Mouse (Mus musculus): ENCODE measurements at regions not wholly inside any gene's neighbourhood (a gene's known extent, or its start where the extent isn't known, plus 50 kb on each side); places are given as distances from the start of the nearest gene placed in this dataset.
A peak's percentile ranks its signal among the peaks of the same experiment; 100 is the strongest.

GRCm38 (mm10) chr1:126993061-126993640, 162.6 kb upstream of the Nckap5 start:
- TF ChIP-seq CTCF (conservative IDR thresholded peaks at IDR 0.05; ENCODE audit: low read length) (peak; percentile 92), POU5F1 (IDR thresholded peaks at IDR 0.05; ENCODE audit: borderline replicate concordance, low read length) (no peak)
- H3K4me3 ChIP-seq (replicated peaks; ENCODE audit: low read length): no peak overlapping the region
- peaks cover 15% of the 10 kb centered on the region for H3K9me3 ChIP-seq (ENCODE audit: low read length)
- no peaks in the 10 kb centered on the region for H3K36me3 ChIP-seq (ENCODE audit: insufficient read depth, low read length)
- no peaks in the 10 kb centered on the region for H3K4me1 ChIP-seq (replicated peaks; ENCODE audit: low read depth, low read length)
- no peaks in the 10 kb centered on the region for H3K27me3 ChIP-seq (ENCODE audit: insufficient read depth, low read length)

DNA sequence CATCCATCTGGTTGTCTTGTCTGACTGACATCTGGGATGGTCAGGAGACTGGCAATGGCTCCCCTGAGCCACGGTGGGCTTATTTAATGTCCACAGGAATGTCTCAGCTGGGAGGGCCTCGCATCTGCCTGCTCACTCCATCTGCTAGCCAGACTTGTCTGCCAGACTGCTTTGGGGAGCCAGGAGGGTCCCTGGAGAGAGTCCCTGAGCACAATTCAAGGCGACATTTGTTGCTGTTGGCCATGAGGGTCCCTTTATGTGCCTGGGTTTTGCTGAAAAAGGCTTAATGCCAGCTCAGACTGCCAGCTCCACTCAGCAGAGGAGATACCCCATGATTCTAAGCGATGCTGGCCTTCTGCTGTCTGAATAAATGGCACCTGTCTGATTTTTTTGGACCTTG, 161.8 kb upstream of the Nckap5 start:
- TF ChIP-seq POU5F1 (IDR thresholded peaks at IDR 0.05; ENCODE audit: borderline replicate concordance, low read length) (no peak), NANOG (IDR thresholded peaks at IDR 0.05; ENCODE audit: borderline replicate concordance, low read length) (no peak), CTCF (conservative IDR thresholded peaks at IDR 0.05; ENCODE audit: low read length) (no peak)
- H3K36me3 ChIP-seq (ENCODE audit: insufficient read depth, low read length): no peaks in the 10 kb centered on the region
- no peak overlapping the region for H3K4me3 ChIP-seq (replicated peaks; ENCODE audit: low read length)
- no peaks in the 10 kb centered on the region for H3K4me1 ChIP-seq (replicated peaks; ENCODE audit: low read depth, low read length)
- peaks cover 14% of the 10 kb centered on the region for H3K9me3 ChIP-seq (ENCODE audit: low read length)
- H3K27me3 ChIP-seq (ENCODE audit: insufficient read depth, low read length): no peaks in the 10 kb centered on the region

- TF ChIP-seq POU5F1 (IDR thresholded peaks at IDR 0.05; ENCODE audit: borderline replicate concordance, low read length): no peak
- TF ChIP-seq NANOG (IDR thresholded peaks at IDR 0.05; ENCODE audit: borderline replicate concordance, low read length): no peak
- no peak for TF ChIP-seq CTCF (conservative IDR thresholded peaks at IDR 0.05; ENCODE audit: low read length)
Observed at GRCm38 (mm10) chr1:126982805-126983204, 152.2 kb upstream of the Nckap5 start.

GRCm38 (mm10) chr1:126980311-126980710, 149.7 kb upstream of the Nckap5 start:
- H3K4me3 ChIP-seq (replicated peaks; ENCODE audit: low read length): no peak overlapping the region
- H3K4me1 ChIP-seq (replicated peaks; ENCODE audit: low read depth, low read length): no peaks in the 10 kb centered on the region

More at GRCm38 (mm10) chr1:126982805-126983204, 152.2 kb upstream of the Nckap5 start:
- H3K36me3 ChIP-seq (ENCODE audit: insufficient read depth, low read length): no peaks in the 10 kb centered on the region
- no peaks in the 10 kb centered on the region for H3K27me3 ChIP-seq (ENCODE audit: insufficient read depth, low read length)
- no peak overlapping the region for H3K4me3 ChIP-seq (replicated peaks; ENCODE audit: low read length)
- H3K9me3 ChIP-seq (ENCODE audit: low read length): peaks cover 42% of the 10 kb centered on the region
- H3K4me1 ChIP-seq (replicated peaks; ENCODE audit: low read depth, low read length): no peaks in the 10 kb centered on the region

DNA sequence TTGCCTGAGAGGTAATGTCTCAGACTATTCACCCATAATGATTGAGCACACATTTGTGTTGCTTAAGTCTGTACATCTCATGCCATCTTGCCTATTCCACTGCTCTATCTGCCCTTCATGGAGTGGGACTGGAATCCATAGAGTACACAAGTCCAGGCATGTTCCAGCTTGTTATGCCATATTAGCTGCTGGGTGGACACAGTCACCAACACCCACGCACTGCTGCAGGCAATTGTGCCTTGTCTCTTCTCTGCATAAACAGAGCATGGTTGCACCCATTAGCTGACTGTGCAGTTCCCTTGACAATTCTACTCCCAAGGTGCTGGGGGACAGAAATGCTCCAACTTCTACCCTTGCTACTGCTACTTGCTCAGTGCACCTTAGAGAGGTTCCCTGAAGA, 143.3 kb upstream of the Nckap5 start:
- Histone ChIP-seq H3K4me1 (replicated peaks; ENCODE audit: low read depth, low read length) (no peaks in the 10 kb centered on the region), H3K27me3 (ENCODE audit: insufficient read depth, low read length) (no peaks in the 10 kb centered on the region), H3K36me3 (ENCODE audit: insufficient read depth, low read length) (no peaks in the 10 kb centered on the region), H3K9me3 (ENCODE audit: low read length) (peaks cover 19% of the 10 kb centered on the region), H3K4me3 (replicated peaks; ENCODE audit: low read length) (no peak overlapping the region)
- TF ChIP-seq NANOG (IDR thresholded peaks at IDR 0.05; ENCODE audit: borderline replicate concordance, low read length) (no peak), POU5F1 (IDR thresholded peaks at IDR 0.05; ENCODE audit: borderline replicate concordance, low read length) (no peak), CTCF (conservative IDR thresholded peaks at IDR 0.05; ENCODE audit: low read length) (no peak)

More at GRCm38 (mm10) chr1:126980311-126980710, 149.7 kb upstream of the Nckap5 start:
- TF ChIP-seq POU5F1 (IDR thresholded peaks at IDR 0.05; ENCODE audit: borderline replicate concordance, low read length) (no peak), NANOG (IDR thresholded peaks at IDR 0.05; ENCODE audit: borderline replicate concordance, low read length) (no peak), CTCF (conservative IDR thresholded peaks at IDR 0.05; ENCODE audit: low read length) (no peak)
- H3K9me3 ChIP-seq (ENCODE audit: low read length): peaks cover 47% of the 10 kb centered on the region
- H3K36me3 ChIP-seq (ENCODE audit: insufficient read depth, low read length): no peaks in the 10 kb centered on the region
- H3K27me3 ChIP-seq (ENCODE audit: insufficient read depth, low read length): no peaks in the 10 kb centered on the region

DNA sequence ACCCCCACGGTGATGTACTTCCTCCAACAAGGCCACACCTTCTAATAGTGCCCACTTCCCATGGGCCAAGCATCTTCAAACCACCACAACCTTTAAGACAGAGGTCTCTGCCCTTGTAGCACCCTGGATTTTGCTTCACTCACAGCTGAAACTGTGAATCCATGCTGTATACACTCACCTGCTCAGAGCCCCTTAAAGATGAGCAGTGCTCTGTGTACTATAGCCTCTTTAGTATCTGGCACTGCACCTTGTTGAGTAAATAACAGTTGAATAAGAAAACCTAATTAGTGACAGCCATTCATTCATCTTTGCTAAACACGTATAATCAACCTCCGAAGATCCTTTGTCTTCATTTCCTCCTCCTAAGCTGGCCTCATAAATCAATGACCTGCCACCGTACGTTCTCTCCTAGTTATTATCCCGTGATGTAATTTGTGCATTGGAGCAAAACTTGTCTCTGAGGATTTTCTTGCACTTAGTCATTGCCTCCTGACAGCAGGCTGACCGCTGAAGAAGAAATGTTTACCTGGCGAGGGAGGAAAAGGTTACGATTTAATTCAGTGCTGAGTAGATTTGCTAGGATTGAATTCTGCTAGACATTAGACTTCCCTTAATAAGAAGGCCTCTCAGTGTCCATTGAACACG, 141.3 kb upstream of the Nckap5 start:
- TF ChIP-seq CTCF (conservative IDR thresholded peaks at IDR 0.05; ENCODE audit: low read length) (no peak), NANOG (IDR thresholded peaks at IDR 0.05; ENCODE audit: borderline replicate concordance, low read length) (no peak), POU5F1 (IDR thresholded peaks at IDR 0.05; ENCODE audit: borderline replicate concordance, low read length) (no peak)

DNA sequence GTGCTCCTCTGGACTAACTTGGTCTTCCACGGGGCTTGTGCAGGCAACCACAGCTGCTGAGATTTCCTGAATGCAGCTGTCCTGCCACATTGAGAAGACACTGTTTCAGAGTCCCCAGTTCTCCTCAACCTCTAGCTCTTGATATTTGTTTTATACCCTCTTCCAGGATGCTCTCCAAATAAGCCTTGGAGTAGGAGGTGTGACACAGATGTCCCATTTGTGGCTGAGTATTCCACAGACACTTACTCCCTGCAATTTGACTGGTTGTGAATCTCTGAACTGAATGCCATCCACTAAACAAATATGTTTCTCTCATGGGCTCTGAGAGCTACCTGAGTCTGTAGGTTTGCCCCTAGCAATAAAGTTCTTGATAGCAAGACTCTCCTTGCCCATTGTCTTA, 140.5 kb upstream of the Nckap5 start:
- Histone ChIP-seq H3K27me3 (ENCODE audit: insufficient read depth, low read length) (0 out of 2 replicates have a peak, but pooled peaks cover 2% of the 10 kb centered on the region), H3K4me3 (replicated peaks; ENCODE audit: low read length) (no peak overlapping the region), H3K9me3 (ENCODE audit: low read length) (peaks cover 12% of the 10 kb centered on the region), H3K36me3 (ENCODE audit: insufficient read depth, low read length) (no peaks in the 10 kb centered on the region), H3K4me1 (replicated peaks; ENCODE audit: low read depth, low read length) (no peaks in the 10 kb centered on the region)
- TF ChIP-seq CTCF (conservative IDR thresholded peaks at IDR 0.05; ENCODE audit: low read length) (no peak), NANOG (IDR thresholded peaks at IDR 0.05; ENCODE audit: borderline replicate concordance, low read length) (no peak), POU5F1 (IDR thresholded peaks at IDR 0.05; ENCODE audit: borderline replicate concordance, low read length) (no peak)

More for the DNA sequence above, 141.3 kb upstream of the Nckap5 start:
- Histone ChIP-seq H3K9me3 (ENCODE audit: low read length) (peaks cover 15% of the 10 kb centered on the region), H3K4me3 (replicated peaks; ENCODE audit: low read length) (no peak overlapping the region), H3K27me3 (ENCODE audit: insufficient read depth, low read length) (0 out of 2 replicates have a peak, but pooled peaks cover 2% of the 10 kb centered on the region), H3K4me1 (replicated peaks; ENCODE audit: low read depth, low read length) (no peaks in the 10 kb centered on the region), H3K36me3 (ENCODE audit: insufficient read depth, low read length) (no peaks in the 10 kb centered on the region)

- H3K4me1 ChIP-seq (replicated peaks; ENCODE audit: low read depth, low read length): no peaks in the 10 kb centered on the region
- TF ChIP-seq POU5F1 (IDR thresholded peaks at IDR 0.05; ENCODE audit: borderline replicate concordance, low read length): no peak
- TF ChIP-seq CTCF (conservative IDR thresholded peaks at IDR 0.05; ENCODE audit: low read length): peak; percentile 65
- TF ChIP-seq NANOG (IDR thresholded peaks at IDR 0.05; ENCODE audit: borderline replicate concordance, low read length): no peak
- H3K9me3 ChIP-seq (ENCODE audit: low read length): no peaks in the 10 kb centered on the region
- no peak overlapping the region for H3K4me3 ChIP-seq (replicated peaks; ENCODE audit: low read length)
- 0 out of 2 replicates have a peak, but pooled peaks cover 2% of the 10 kb centered on the region for H3K27me3 ChIP-seq (ENCODE audit: insufficient read depth, low read length)
- no peaks in the 10 kb centered on the region for H3K36me3 ChIP-seq (ENCODE audit: insufficient read depth, low read length)
Observed at GRCm38 (mm10) chr1:126966394-126966793, 135.8 kb upstream of the Nckap5 start.
